Mouse (Mus musculus) heart, embryonic 14.5 days (tissue): ENCODE measurements at regions not wholly inside any gene's neighbourhood (a gene's known extent, or its start where the extent isn't known, plus 50 kb on each side); places are given as distances from the start of the nearest gene placed in this dataset.

ENCODE experiments used
- ATAC-seq: fragments of 200-750 bp; cut with Nextera tagmentation; 2 replicates; pipeline ENCODE4 v1.8.0; 2017; ENCODE audit warnings: low read depth, moderate TSS enrichment; ENCODE audit not compliant: insufficient number of reproducible peaks, insufficient read depth, low FRiP score
- H3K27ac ChIP-seq, 2 experiments: fragments of 200-500 bp in 1 of 2; fragments of 300-500 bp in 1 of 2; sonication (generic) in 1 of 2; replicated peaks in 1 of 2; 2 replicates each; pipeline ENCODE4 v1.5.1; 2012 to 2014; ENCODE audit warnings: low read depth in 2 of 2, low read length in 2 of 2, control low read depth in 1 of 2, mild to moderate bottlenecking in 1 of 2, mixed read lengths in 1 of 2; ENCODE audit not compliant: control insufficient read depth in 1 of 2, insufficient read depth in 1 of 2
- H3K27me3 ChIP-seq: fragments of 300-500 bp; sonication (generic); 2 replicates; pipeline ENCODE4 v1.6.1; 2014; ENCODE audit warnings: mild to moderate bottlenecking, low read length, control low read depth; ENCODE audit not compliant: control insufficient read depth, insufficient read depth
- H3K36me3 ChIP-seq: fragments of 300-500 bp; sonication (generic); 2 replicates; pipeline ENCODE4 v1.6.1; 2014; ENCODE audit warnings: mild to moderate bottlenecking, control low read depth, low read length, mixed read lengths; ENCODE audit not compliant: control insufficient read depth, insufficient read depth
- H3K4me1 ChIP-seq, 2 experiments: fragments of 200-500 bp in 1 of 2; fragments of 300-500 bp in 1 of 2; sonication (generic) in 1 of 2; 2 replicates each; pipeline ENCODE4 v1.6.1; 2012 to 2014; ENCODE audit warnings: low read length in 2 of 2, control low read depth in 1 of 2, mixed read lengths in 1 of 2; ENCODE audit not compliant: control insufficient read depth in 2 of 2, insufficient read depth in 2 of 2
- H3K4me2 ChIP-seq: fragments of 300-500 bp; sonication (generic); 2 replicates; pipeline ENCODE4 v1.6.1; 2014; ENCODE audit warnings: mild to moderate bottlenecking, low read length
- H3K4me3 ChIP-seq, 2 experiments: fragments of 200-500 bp in 1 of 2; fragments of 300-500 bp in 1 of 2; sonication (generic) in 1 of 2; 2 replicates each; pipeline ENCODE4 v1.5.1; 2012 to 2014; ENCODE audit warnings: low read length in 2 of 2, mild to moderate bottlenecking in 2 of 2, control low read depth in 1 of 2, low read depth in 1 of 2, moderate library complexity in 1 of 2; ENCODE audit not compliant: control insufficient read depth in 1 of 2, insufficient read depth in 1 of 2
- H3K9ac ChIP-seq: fragments of 300-500 bp; sonication (generic); 2 replicates; pipeline ENCODE4 v1.6.1; 2014; ENCODE audit warnings: mild to moderate bottlenecking, low read length
- H3K9me3 ChIP-seq: fragments of 300-500 bp; sonication (generic); 2 replicates; pipeline ENCODE4 v1.6.1; 2016; ENCODE audit warnings: low read length, control low read depth; ENCODE audit not compliant: control insufficient read depth
- WGBS: fragments of 180-500 bp; shearing (Covaris S2); extraction: QIAGEN DNeasy Blood & Tissue Kit; methylation state at CpG from one replicate; pipeline ENCODE4 v1.1.7; 2014; 5-methylcytosine and 5-hydroxymethylcytosine counted together

GRCm38 (mm10) chr10:24519795-24520512 is 75.3 kb upstream of the Ccn2 start:
- no peak for ATAC-seq
- Histone ChIP-seq H3K4me2 (no peak overlapping the region), H3K4me1 (no peaks in the 10 kb centered on the region), H3K36me3 (no peaks in the 10 kb centered on the region), H3K27me3 (no peaks in the 10 kb centered on the region), H3K4me3 (no peak overlapping the region), H3K27ac (no peak overlapping the region), H3K9ac (no peak overlapping the region), H3K9me3 (no peaks in the 10 kb centered on the region)
- 87% methylated on average over 11 of the region's 11 CpGs for WGBS

- WGBS = 76% methylated on average over 3 of the region's 3 CpGs
- H3K36me3 ChIP-seq = no peaks in the 10 kb centered on the region
- H3K27me3 ChIP-seq = no peaks in the 10 kb centered on the region
- no peaks in the 10 kb centered on the region for H3K4me1 ChIP-seq
- no peak overlapping the region for H3K27ac ChIP-seq
- H3K4me3 ChIP-seq = no peak overlapping the region
- no peak overlapping the region for H3K4me2 ChIP-seq
- H3K9ac ChIP-seq = no peak overlapping the region
- ATAC-seq = no peak
- no peaks in the 10 kb centered on the region for H3K9me3 ChIP-seq
Observed at GRCm38 (mm10) chr10:24520515-24520914, 74.7 kb upstream of the Ccn2 start.

- Histone ChIP-seq H3K27ac (no peak overlapping the region), H3K9ac (no peak overlapping the region), H3K27me3 (no peaks in the 10 kb centered on the region), H3K9me3 (no peaks in the 10 kb centered on the region), H3K36me3 (no peaks in the 10 kb centered on the region), H3K4me3 (no peak overlapping the region), H3K4me2 (no peak overlapping the region), H3K4me1 (0 out of 4 replicates have a peak, but pooled peaks cover 0 to 3% of the 10 kb centered on the region in 2 experiments)
- no peak for ATAC-seq
- 72% methylated on average over 2 of the region's 2 CpGs for WGBS
Observed at GRCm38 (mm10) chr10:24532776-24533175, 62.5 kb upstream of the Ccn2 start.

- WGBS = 87% methylated on average over 11 of the region's 11 CpGs
Observed at GRCm38 (mm10) chr10:24534901-24535300, 60.3 kb upstream of the Ccn2 start.

GRCm38 (mm10) chr10:24535461-24535860 is 59.8 kb upstream of the Ccn2 start:
- ATAC-seq = no peak
- H3K27ac ChIP-seq = no peak overlapping the region
- WGBS = 79% methylated on average over 6 of the region's 6 CpGs

More at GRCm38 (mm10) chr10:24534901-24535300, 60.3 kb upstream of the Ccn2 start:
- H3K36me3 ChIP-seq = no peaks in the 10 kb centered on the region
- no peak overlapping the region for H3K4me2 ChIP-seq
- H3K4me1 ChIP-seq = 0 out of 4 replicates have a peak, but pooled peaks cover 0 to 3% of the 10 kb centered on the region in 2 experiments
- H3K9me3 ChIP-seq = no peaks in the 10 kb centered on the region
- ATAC-seq = no peak
- no peak overlapping the region for H3K9ac ChIP-seq
- no peaks in the 10 kb centered on the region for H3K27me3 ChIP-seq
- H3K4me3 ChIP-seq = no peak overlapping the region
- H3K27ac ChIP-seq = no peak overlapping the region

GRCm38 (mm10) chr10:24541990-24542389 is 53.3 kb upstream of the Ccn2 start:
- H3K4me1 ChIP-seq = no peaks in the 10 kb centered on the region
- 68% methylated on average over 4 of the region's 4 CpGs for WGBS
- H3K4me2 ChIP-seq = no peak overlapping the region
- H3K9ac ChIP-seq = no peak overlapping the region
- no peak overlapping the region for H3K27ac ChIP-seq
- no peaks in the 10 kb centered on the region for H3K36me3 ChIP-seq
- no peaks in the 10 kb centered on the region for H3K9me3 ChIP-seq
- H3K27me3 ChIP-seq = no peaks in the 10 kb centered on the region
- ATAC-seq = no peak
- no peak overlapping the region for H3K4me3 ChIP-seq

More at GRCm38 (mm10) chr10:24535461-24535860, 59.8 kb upstream of the Ccn2 start:
- no peaks in the 10 kb centered on the region for H3K27me3 ChIP-seq
- no peak overlapping the region for H3K4me2 ChIP-seq
- H3K4me3 ChIP-seq = no peak overlapping the region
- 0 out of 4 replicates have a peak, but pooled peaks cover 0 to 3% of the 10 kb centered on the region in 2 experiments for H3K4me1 ChIP-seq
- no peak overlapping the region for H3K9ac ChIP-seq
- no peaks in the 10 kb centered on the region for H3K36me3 ChIP-seq
- no peaks in the 10 kb centered on the region for H3K9me3 ChIP-seq
